Mouse (Mus musculus): ENCODE data around the gene Fam71e2. TPM values are rescaled to one million over a fixed set of nuclear protein-coding genes. Genes with fewer than 3 reads are reported as not detected.
"Not testable (repeated sequence)": the region's sequence is repeated elsewhere in the genome, so short reads cannot be mapped to it uniquely, and the experiment has no call there.

Fam71e2 gene
- polyA plus RNA-seq, 1 experiment: not detected

DNA sequence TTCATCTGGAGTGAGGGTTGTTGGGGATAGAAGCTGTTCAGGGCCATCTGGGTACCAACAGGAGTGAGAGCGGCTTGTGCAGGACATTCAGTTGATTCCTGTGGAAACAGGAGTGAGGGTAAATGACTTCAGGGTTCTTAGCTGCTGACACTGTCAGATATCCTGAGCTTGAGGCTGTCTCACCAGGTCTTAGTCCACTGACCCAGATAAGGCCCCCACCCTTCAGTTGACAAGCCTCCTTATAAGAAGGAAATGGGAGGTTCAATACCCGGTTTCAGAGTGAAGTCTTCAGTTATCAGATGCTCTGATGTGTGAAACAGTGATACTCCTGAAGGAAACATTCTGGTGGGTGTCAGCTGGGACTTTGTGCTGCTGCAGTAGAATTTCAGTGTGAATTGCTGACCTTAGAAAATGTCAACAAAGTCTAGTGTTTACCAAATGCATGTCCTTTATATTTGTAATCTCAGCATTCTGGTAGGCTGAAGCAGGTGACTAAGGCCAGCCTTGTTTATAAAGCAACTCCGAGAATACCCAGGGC is 23.6 kb upstream of the Fam71e2 start:
- Histone ChIP-seq H3ac (ENCODE audit: control insufficient read depth, insufficient read length) (no peak overlapping the region), H3K36me3 (ENCODE audit: control insufficient read depth, insufficient read depth) (peaks cover 31% of the 10 kb centered on the region), H3K79me2 (ENCODE audit: control insufficient read depth, insufficient read depth) (peaks cover 25% of the 10 kb centered on the region), H3K4me2 (ENCODE audit: low read depth) (peak overlapping the region; percentile 97), H3K4me3 (peak overlapping the region; percentile 96), H3K27me3 (ENCODE audit: control insufficient read depth, insufficient read depth, insufficient read length) (no peaks in the 10 kb centered on the region)
- TF ChIP-seq TCF12 (IDR thresholded peaks at IDR 0.05; ENCODE audit: insufficient read depth, poor library complexity, severe bottlenecking) (no peak), MYOD1 (IDR thresholded peaks at IDR 0.05; ENCODE audit: control insufficient read depth in 1 of 3, insufficient read length in 2 of 3, low read depth in 2 of 3) (no peak), CEBPB (IDR thresholded peaks at IDR 0.05; ENCODE audit: insufficient read depth, poor library complexity, severe bottlenecking) (no peak), REST (IDR thresholded peaks at IDR 0.05; ENCODE audit: insufficient read depth, insufficient read length) (no peak), POLR2A (IDR thresholded peaks at IDR 0.05; ENCODE audit: insufficient read length, low read depth) (no peak)

DNA sequence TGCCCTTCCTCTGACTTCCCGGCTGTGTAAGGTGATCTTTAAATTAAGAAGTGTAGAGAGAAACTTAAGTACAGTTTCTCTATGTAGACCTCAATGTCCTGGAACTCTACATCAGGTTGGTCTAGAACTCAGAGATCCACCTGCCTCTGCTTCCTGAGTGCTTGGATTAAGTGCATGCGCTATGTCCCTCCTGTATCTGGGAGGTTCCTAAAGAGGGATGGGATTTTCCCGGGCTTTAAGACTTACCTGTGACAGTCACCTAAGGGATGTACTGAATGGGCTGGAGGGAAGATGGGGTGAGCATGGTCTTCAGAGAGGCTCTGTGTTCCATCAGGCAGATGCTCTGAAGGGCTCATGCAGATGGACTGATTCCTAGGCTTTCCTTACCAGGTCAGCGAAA is 22.6 kb upstream of the Fam71e2 start:
- peak overlapping the region; percentile 83 for H3ac ChIP-seq (ENCODE audit: control insufficient read depth, insufficient read length)
- TF ChIP-seq CEBPB (IDR thresholded peaks at IDR 0.05; ENCODE audit: insufficient read depth, poor library complexity, severe bottlenecking): no peak
- TF ChIP-seq REST (IDR thresholded peaks at IDR 0.05; ENCODE audit: insufficient read depth, insufficient read length): no peak
- TF ChIP-seq USF1 (IDR thresholded peaks at IDR 0.05; ENCODE audit: low read depth): no peak
- no peak for TF ChIP-seq TCF3 (IDR thresholded peaks at IDR 0.05; ENCODE audit: insufficient read length, low read depth)
- no peak for TF ChIP-seq POLR2A (IDR thresholded peaks at IDR 0.05; ENCODE audit: insufficient read length, low read depth)
- TF ChIP-seq E2F4 (IDR thresholded peaks at IDR 0.05; ENCODE audit: insufficient read depth): no peak
- TF ChIP-seq POLR2AphosphoS2 (IDR thresholded peaks at IDR 0.05; ENCODE audit: insufficient read length, low read depth): no peak
- no peak for TF ChIP-seq MAX (IDR thresholded peaks at IDR 0.05; ENCODE audit: low read depth)
- TF ChIP-seq MYOG (IDR thresholded peaks at IDR 0.05; ENCODE audit: control insufficient read depth in 1 of 3, insufficient read depth in 1 of 3, insufficient read length in 2 of 3, low read depth in 2 of 3): no peak
- TF ChIP-seq SRF (IDR thresholded peaks at IDR 0.05; ENCODE audit: control insufficient read depth, insufficient read length, low read depth): no peak
- TF ChIP-seq MYOD1 (IDR thresholded peaks at IDR 0.05; ENCODE audit: control insufficient read depth in 1 of 3, insufficient read length in 2 of 3, low read depth in 2 of 3): no peak
- no peak for TF ChIP-seq TCF12 (IDR thresholded peaks at IDR 0.05; ENCODE audit: insufficient read depth, poor library complexity, severe bottlenecking)
- H3K79me2 ChIP-seq (ENCODE audit: control insufficient read depth, insufficient read depth): peaks cover 25% of the 10 kb centered on the region
- H3K4me3 ChIP-seq: peak overlapping the region; percentile 96
- H3K4me2 ChIP-seq (ENCODE audit: low read depth): peak overlapping the region; percentile 97
- H3K36me3 ChIP-seq (ENCODE audit: control insufficient read depth, insufficient read depth): peaks cover 31% of the 10 kb centered on the region
- H3K27me3 ChIP-seq (ENCODE audit: control insufficient read depth, insufficient read depth, insufficient read length): no peaks in the 10 kb centered on the region

DNA sequence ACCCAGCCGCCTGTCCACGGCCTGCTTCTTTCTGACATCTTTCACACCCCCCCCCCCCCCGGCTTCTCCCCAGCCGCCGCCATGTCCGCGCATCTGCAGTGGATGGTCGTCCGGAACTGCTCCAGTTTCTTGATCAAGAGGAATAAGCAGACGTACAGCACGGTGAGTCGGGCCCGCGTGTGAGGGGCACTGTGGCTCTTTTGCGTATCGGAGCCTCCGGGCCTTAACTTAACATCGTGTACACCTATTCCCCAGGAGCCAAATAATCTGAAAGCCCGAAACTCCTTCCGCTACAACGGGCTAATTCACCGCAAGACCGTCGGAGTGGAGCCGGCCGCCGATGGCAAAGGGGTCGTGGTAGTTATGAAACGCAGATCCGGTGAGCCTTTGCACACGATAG is 22.1 kb upstream of the Fam71e2 start:
- Histone ChIP-seq H3K36me3 (ENCODE audit: control insufficient read depth, insufficient read depth) (peaks cover 31% of the 10 kb centered on the region), H3K79me2 (ENCODE audit: control insufficient read depth, insufficient read depth) (peaks cover 25% of the 10 kb centered on the region), H3K4me3 (peak overlapping the region; percentile 96), H3ac (ENCODE audit: control insufficient read depth, insufficient read length) (peak overlapping the region; percentile 83), H3K4me2 (ENCODE audit: low read depth) (peak overlapping the region; percentile 97)
- not testable (repeated sequence) for H3K27me3 ChIP-seq (ENCODE audit: control insufficient read depth, insufficient read depth, insufficient read length)

DNA sequence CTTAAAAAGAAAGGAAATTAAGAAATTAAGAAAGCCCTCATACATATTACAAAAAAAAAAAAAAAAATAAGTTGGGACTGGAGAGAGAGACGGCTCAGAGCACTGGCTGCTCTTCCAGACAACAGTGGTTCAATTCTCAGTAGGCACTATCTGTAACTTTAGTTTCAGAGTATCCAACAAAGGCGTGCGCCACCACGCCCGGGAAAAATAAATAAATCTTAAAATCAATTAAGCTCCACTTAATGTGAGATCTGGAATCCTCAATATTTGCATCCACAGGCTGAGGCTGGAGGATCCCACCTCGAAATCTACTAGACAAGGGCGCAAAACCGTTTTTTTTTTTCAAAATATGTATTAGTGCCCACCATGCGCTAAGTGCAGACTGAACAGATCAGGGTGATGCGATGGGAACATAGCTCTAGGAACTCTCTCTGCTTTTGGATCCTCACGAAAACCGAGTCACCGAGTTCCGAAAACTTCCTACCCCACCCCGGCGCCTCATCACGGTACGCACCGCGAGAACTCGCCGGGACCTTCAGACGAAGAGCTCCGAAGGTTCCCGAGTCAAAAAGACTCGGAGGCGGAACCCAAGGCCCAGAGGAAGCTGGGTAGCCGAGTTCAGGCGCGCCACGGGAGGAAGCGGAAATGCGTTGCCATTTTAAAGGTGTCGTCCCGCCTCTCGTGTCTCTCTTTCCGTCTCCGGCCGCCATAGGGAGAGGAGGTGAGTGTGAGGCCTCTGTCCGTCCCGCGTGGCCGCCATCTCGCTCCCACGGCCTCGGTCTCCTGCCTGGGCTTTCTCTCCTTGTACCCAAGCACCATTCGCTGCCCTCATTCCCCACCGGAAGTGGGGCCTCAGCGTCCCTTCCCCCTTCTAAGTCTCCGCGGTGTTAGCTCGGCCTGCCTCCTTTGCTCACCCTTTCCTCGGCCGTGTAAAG is 21.4 kb upstream of the Fam71e2 start, which contains the start of gene Rpl28:
TSS of gene Rpl28 (plus strand) at position 597 of the 935 bp plus-strand sequence.
- Histone ChIP-seq H3K36me3 (ENCODE audit: control insufficient read depth, insufficient read depth) (peaks cover 28% of the 10 kb centered on the region), H3K4me2 (ENCODE audit: low read depth) (peak within 1 kb of the TSS; percentile 97)

More for the DNA sequence above, 21.4 kb upstream of the Fam71e2 start, which contains the start of gene Rpl28:
- Histone ChIP-seq H3ac (ENCODE audit: control insufficient read depth, insufficient read length) (peak within 1 kb of the TSS; percentile 83), H3K4me3 (peak within 1 kb of the TSS; percentile 96), H3K79me2 (ENCODE audit: control insufficient read depth, insufficient read depth) (peaks cover 25% of the 10 kb centered on the region), H3K27me3 (ENCODE audit: control insufficient read depth, insufficient read depth, insufficient read length) (no peaks in the 10 kb centered on the region)
- TF ChIP-seq MYOD1 (IDR thresholded peaks at IDR 0.05; ENCODE audit: control insufficient read depth in 1 of 3, insufficient read length in 2 of 3, low read depth in 2 of 3) (no peak), MAX (IDR thresholded peaks at IDR 0.05; ENCODE audit: low read depth) (no peak), POLR2AphosphoS2 (IDR thresholded peaks at IDR 0.05; ENCODE audit: insufficient read length, low read depth) (peak; percentile 99), CEBPB (IDR thresholded peaks at IDR 0.05; ENCODE audit: insufficient read depth, poor library complexity, severe bottlenecking) (no peak), USF1 (IDR thresholded peaks at IDR 0.05; ENCODE audit: low read depth) (no peak), REST (IDR thresholded peaks at IDR 0.05; ENCODE audit: insufficient read depth, insufficient read length) (peak; percentile 58), TCF12 (IDR thresholded peaks at IDR 0.05; ENCODE audit: insufficient read depth, poor library complexity, severe bottlenecking) (no peak), TCF3 (IDR thresholded peaks at IDR 0.05; ENCODE audit: insufficient read length, low read depth) (no peak), MYOG (IDR thresholded peaks at IDR 0.05; ENCODE audit: control insufficient read depth in 1 of 3, insufficient read depth in 1 of 3, insufficient read length in 2 of 3, low read depth in 2 of 3) (no peak), E2F4 (IDR thresholded peaks at IDR 0.05; ENCODE audit: insufficient read depth) (no peak), POLR2A (IDR thresholded peaks at IDR 0.05; ENCODE audit: insufficient read length, low read depth) (peak; percentile 99), SRF (IDR thresholded peaks at IDR 0.05; ENCODE audit: control insufficient read depth, insufficient read length, low read depth) (peak; percentile 18)
